Mouse (Mus musculus) urinary bladder, postnatal 25 days (tissue): ENCODE data around the gene Acad11.
A peak's percentile ranks its signal among the peaks of the same experiment; 100 is the strongest.

Experiments
- DNase-seq: peaks from one replicate; pipeline ENCODE4 v3.0.0; 2022; ENCODE audit warnings: low spot score

Acad11 gene

GRCm38 (mm10) chr9:104080038-104080437, 16.9 kb downstream of the Acad11 start:
- DNase-seq, result no peak

GRCm38 (mm10) chr9:104085730-104086429, 22.7 kb downstream of the Acad11 start:
- peak; percentile 27 for DNase-seq

- DNase-seq, result no peak
Measured at GRCm38 (mm10) chr9:104088555-104088954, 25.4 kb downstream of the Acad11 start.

- no peak for DNase-seq
Measured at GRCm38 (mm10) chr9:104092945-104093344, 29.8 kb downstream of the Acad11 start.

- DNase-seq, result no peak
Measured at GRCm38 (mm10) chr9:104098256-104098655, 35.1 kb downstream of the Acad11 start.

GRCm38 (mm10) chr9:104099060-104099459, 35.9 kb downstream of the Acad11 start:
- DNase-seq, result no peak

GRCm38 (mm10) chr9:104100822-104101221, 37.6 kb downstream of the Acad11 start:
- no peak for DNase-seq

- no peak for DNase-seq
Measured at GRCm38 (mm10) chr9:104101458-104101857, 38.3 kb downstream of the Acad11 start.

- DNase-seq, result no peak
Measured at GRCm38 (mm10) chr9:104102301-104102700, 39.1 kb downstream of the Acad11 start.

- DNase-seq, result no peak
Measured at GRCm38 (mm10) chr9:104102901-104103300, 39.7 kb downstream of the Acad11 start.

GRCm38 (mm10) chr9:104104986-104105385, 41.8 kb downstream of the Acad11 start:
- no peak for DNase-seq

- no peak for DNase-seq
Measured at GRCm38 (mm10) chr9:104106930-104107329, 43.8 kb downstream of the Acad11 start.

- DNase-seq, result no peak
Measured at GRCm38 (mm10) chr9:104107482-104107881, 44.3 kb downstream of the Acad11 start.

GRCm38 (mm10) chr9:104108571-104109143, 45.5 kb downstream of the Acad11 start:
- DNase-seq, result no peak

- DNase-seq, result no peak
Measured at GRCm38 (mm10) chr9:104109151-104109550, 46.0 kb downstream of the Acad11 start.

- DNase-seq, result no peak
Measured at GRCm38 (mm10) chr9:104123101-104123500, 59.9 kb downstream of the Acad11 start.

GRCm38 (mm10) chr9:104123622-104124021, 60.4 kb downstream of the Acad11 start:
- DNase-seq, result no peak

- no peak for DNase-seq
Measured at GRCm38 (mm10) chr9:104126833-104127232, 63.7 kb downstream of the Acad11 start, which contains the start of gene Ackr4. Gene Ackr4, minus strand, starts transcription at chr9:104126933.

GRCm38 (mm10) chr9:104128110-104128509, 64.9 kb downstream of the Acad11 start:
- DNase-seq, result no peak

GRCm38 (mm10) chr9:104130141-104130755, 67.1 kb downstream of the Acad11 start:
- no peak for DNase-seq

- DNase-seq, result no peak
Measured at GRCm38 (mm10) chr9:104140351-104140750, 77.2 kb downstream of the Acad11 start.

GRCm38 (mm10) chr9:104142805-104143204, 79.6 kb downstream of the Acad11 start:
- DNase-seq, result no peak

- no peak for DNase-seq
Measured at GRCm38 (mm10) chr9:104144314-104144996, 81.3 kb downstream of the Acad11 start.
